Mouse (Mus musculus) spleen, embryonic (tissue): ENCODE measurements around the gene Bnc1.

Experiments used
- CTCF ChIA-PET: fragments of 350-600 bp; sonication (Branson Sonifier 250); formaldehyde crosslinking; loops from one replicate; lab custom pipeline; 2022; lab: Charles Lee

The Bnc1 gene

DNA sequence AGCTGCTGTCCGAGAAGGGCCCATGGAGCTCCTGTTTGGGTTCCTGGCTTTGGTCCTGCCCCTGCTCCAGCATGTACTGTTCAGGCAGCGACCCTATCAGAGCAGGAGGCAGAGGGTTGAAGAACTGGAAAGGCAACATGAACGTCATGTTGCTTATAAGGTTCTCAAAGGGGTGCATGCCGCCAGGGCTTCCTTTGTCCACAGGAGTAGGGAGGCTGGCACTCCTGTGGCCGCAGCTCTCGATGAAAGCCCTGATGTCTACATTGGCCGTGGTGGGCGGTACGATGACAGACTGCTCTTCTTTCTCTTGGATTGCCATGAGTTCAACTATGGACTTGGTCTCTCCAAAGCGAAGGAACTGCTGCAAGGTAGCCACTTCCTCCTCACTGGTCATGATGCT lies 17.5 kb downstream of the Bnc1 start:
- CTCF ChIA-PET = no interaction called here

DNA sequence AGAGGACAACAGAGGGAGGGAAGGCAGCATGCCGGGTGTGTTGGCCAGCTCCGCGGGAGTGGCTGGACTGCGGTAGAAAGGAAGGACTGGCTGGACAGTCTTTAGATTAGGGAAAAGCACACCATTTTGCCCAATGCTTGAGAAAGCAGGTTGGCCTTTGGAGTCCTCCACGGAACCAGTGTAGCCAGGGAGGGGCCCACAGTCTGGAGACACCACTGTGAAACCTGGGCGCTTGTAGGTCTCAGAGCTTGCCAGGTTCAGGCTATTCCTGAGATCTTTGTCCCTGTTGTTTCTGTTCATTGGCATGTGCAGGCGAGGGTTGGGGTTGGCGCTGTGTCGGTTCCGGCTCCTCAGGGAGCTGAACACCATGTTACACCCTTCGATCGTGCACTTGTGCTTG lies 18.2 kb downstream of the Bnc1 start:
- CTCF ChIA-PET = no interaction called here

DNA sequence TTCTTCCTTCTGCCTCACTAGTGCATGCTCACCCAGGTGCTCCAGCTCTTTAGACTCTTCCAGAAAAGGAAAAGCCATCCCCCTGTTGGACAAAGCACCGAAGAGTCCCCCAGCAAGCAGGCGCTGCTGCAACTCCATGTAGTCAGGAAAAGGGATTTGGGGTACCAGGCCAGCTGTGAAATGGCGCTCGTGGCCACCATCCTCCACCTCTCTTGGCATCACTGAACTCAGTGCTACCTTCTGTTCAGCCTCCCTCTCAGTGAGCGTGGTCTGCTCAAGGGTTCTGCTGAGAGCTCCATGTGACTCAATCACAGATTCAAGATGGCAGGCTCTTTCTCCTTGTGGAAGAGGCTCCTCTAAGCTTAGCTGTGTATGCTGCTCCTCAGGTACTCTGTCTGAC lies 18.8 kb downstream of the Bnc1 start:
- CTCF ChIA-PET = no interaction called here

DNA sequence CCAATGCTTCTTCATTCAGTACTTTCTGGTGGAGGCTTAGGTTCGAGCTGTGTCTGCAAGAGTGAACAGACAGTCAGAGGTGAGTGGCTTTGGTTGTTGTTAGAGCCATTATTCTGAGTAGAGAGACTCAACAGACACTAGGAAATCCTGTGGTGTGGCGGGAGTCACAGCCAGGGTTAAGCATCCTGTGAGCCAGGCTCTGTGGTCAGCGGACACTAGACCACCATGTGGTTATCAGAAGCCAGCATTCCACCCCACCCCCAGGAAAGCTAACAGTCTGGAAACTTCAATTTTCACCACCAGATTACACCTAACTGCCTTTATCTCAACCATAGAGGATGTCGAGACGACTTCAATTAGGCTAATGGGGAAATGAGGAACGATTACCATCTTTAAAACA lies 23.1 kb downstream of the Bnc1 start:
- CTCF ChIA-PET = no interaction called here

DNA sequence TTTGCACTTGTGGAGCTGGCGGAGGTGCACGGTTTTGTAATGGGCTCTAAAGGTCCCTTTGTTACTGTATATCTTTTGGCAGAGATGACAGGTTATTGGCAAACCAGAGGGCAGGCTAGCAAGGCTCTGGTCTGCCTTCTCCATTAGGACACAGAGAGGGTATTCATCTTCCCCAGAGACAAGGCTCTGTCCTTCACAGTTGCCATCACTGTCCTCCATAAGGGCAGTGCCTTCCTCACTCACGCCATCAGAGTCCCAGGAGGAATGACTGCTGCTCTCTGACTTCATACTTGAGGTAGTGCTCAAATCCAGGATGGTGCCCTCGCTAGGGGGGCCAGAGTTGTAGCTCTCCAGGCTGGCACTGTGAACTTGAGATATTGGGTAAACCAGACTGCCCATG lies 23.6 kb downstream of the Bnc1 start:
- CTCF ChIA-PET = no interaction called here

DNA sequence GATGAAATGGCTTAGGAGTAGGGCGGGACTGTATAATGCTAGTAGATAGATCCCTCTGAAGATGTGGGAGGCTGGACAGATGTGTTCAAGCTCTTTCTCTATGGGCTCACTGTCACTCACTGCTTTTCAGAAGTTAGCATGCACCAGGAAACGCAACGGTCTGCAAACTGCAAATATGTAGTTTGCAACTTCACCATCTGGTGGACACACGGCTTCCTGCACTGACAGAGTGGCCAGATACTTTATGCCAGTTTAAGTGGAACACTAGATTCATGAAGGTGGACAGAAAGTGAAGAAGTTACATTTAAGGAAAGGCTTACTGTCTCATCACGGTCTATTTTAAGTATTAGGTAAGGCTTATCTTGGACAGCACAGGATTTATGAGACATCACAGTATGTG lies 25.9 kb downstream of the Bnc1 start:
- CTCF ChIA-PET = interaction anchor here (0.6 kb wide), 1 partner anchor 154 kb away, joined by 3 read pairs; no protein-coding TSS in a partner anchor

GRCm38 (mm10) chr7:81959704-81960103 lies 32.4 kb downstream of the Bnc1 start:
- CTCF ChIA-PET = interaction anchor here (1.0 to 1.1 kb wide), 2 partner anchors 159 to 301 kb away, joined by 3 read pairs; no protein-coding TSS in a partner anchor

- CTCF ChIA-PET = interaction anchor here (0.7 kb wide), 1 partner anchor 85 kb away, joined by 3 read pairs; no protein-coding TSS in a partner anchor
These were observed 37.8 kb downstream of the Bnc1 start for GRCm38 (mm10) chr7:81954208-81954846.

- CTCF ChIA-PET = no interaction called here
These were observed 41.6 kb downstream of the Bnc1 start for GRCm38 (mm10) chr7:81950499-81950898.

DNA sequence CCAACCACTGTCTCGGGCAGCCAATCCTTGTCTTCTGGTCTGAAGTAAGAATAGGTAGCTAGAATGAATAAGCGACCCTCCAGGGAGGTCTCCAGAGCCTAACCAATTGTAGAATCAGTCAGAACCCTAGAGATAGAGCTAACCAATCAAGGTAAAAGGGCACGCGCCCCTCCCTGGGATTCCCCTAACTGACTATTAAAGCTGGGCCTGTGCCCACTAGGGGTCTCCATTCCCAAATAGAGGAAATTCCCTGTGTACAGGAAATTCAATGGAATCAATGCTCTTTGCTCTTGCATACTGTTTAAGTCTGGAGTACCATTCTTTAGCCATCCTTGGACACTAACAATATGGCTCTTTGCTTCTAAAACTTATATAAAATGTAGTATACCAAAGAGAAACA lies 46.7 kb downstream of the Bnc1 start:
- CTCF ChIA-PET = interaction anchor here (0.6 kb wide), 1 partner anchor 122 kb away, joined by 7 read pairs; no protein-coding TSS in a partner anchor

DNA sequence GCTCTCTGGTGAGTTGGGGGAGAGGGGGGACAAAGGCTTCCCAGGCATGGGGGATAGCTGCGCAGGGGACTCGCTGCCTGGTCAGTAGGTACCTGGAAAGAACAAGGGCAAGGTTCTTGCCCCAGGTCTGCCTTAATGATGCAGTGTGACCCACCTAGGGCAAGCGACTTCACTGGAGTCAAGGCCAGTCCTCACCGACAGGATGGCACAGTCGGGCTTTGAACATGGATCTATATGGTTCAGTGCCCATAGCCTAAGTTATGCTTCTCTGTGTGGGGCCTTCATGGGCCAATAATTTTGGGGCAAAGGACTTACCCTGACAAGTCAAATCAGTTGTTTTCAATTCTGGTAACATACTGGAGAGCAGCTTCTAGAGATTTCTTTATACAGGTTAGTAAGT lies 57.3 kb downstream of the Bnc1 start:
- CTCF ChIA-PET = interaction anchor here (0.5 kb wide), 1 partner anchor 1946 kb away, joined by 3 read pairs; no protein-coding TSS in a partner anchor

GRCm38 (mm10) chr7:81934267-81934745 lies 57.8 kb downstream of the Bnc1 start, which contains the start of gene Hdgfl3:
Gene Hdgfl3, minus strand, starts transcription at chr7:81934473.
- CTCF ChIA-PET = interaction anchor here (0.5 kb wide), 1 partner anchor 1947 kb away, joined by 3 read pairs; no protein-coding TSS in a partner anchor

GRCm38 (mm10) chr7:81933601-81934266 lies 58.4 kb downstream of the Bnc1 start:
- CTCF ChIA-PET = interaction anchor here (0.7 kb wide), 1 partner anchor 55 kb away, joined by 10 read pairs; no protein-coding TSS in a partner anchor

DNA sequence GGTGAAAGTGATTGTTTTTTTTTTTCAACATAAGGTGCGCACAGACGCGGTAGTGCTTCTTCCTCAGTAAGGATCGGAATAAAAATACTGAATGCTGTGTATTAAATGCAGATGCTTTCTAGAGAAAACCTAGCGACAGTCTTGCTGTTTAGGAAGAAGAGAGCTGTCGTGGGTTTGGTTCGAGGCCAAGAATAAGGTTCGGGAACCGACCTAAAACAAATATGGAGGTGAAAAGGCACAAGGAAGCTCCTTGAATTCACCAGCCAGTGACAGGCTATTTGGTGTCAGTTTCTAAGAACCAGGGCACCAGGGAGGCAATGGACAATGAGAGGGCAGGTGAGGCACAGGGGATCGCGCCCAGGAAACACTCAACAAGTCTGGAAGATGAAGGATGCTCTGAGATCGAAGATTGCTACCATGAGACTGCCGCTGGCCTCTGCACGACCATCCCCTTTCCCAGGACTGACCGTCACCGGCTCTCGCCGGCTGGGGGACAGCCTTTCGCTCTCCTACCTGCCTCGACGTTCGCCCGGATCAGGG lies 59.0 kb downstream of the Bnc1 start:
- CTCF ChIA-PET = interaction anchor here (0.6 to 0.7 kb wide), 3 partner anchors 12 to 88 kb away, joined by 3 to 10 read pairs (median 4); no protein-coding TSS in a partner anchor

DNA sequence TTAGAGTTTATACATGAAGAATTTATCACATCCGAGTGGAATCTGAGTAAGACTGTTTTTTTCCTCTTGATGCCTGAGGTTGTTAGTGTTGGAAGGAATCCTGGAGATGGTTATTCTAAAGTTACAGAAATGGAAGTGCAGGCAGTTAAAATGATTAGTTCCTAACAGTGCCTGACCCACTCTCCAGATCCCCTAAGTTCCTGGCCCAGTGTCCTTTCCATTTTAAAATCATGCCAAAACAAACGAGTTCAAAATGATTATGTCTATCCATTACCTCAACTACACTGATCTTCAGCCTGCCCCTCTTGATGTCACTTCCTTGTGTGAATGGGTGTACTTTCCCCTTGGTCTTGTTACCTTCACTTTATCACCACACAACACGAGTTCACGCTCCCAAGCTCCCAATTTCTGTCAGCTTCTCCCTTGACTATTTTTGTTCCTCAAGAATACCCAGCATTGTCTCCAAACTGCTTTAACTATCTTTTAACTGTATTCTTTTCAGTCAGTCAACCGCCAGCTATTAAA lies 59.5 kb downstream of the Bnc1 start:
- CTCF ChIA-PET = interaction anchor here (0.6 to 0.7 kb wide), 3 partner anchors 12 to 87 kb away, joined by 3 to 10 read pairs (median 4); no protein-coding TSS in a partner anchor

DNA sequence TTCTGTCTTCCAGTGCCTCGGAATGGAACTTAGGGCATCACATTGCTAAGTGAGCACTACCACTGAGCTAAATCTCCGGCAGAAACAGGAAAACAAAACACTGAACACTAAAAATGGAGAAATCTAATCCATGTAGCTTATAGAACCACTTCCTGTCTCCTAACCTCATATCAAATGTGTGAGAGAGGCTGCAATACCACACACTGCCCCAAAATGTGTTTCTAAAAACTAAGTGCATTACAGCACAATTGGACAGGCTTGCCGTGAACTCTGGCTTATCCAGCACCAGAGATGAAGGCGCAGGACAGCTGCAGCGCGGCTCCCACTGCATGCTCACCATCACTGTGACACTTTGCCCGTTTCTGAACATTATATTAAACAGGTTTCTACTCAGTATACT lies 63.1 kb downstream of the Bnc1 start:
- CTCF ChIA-PET = no interaction called here

DNA sequence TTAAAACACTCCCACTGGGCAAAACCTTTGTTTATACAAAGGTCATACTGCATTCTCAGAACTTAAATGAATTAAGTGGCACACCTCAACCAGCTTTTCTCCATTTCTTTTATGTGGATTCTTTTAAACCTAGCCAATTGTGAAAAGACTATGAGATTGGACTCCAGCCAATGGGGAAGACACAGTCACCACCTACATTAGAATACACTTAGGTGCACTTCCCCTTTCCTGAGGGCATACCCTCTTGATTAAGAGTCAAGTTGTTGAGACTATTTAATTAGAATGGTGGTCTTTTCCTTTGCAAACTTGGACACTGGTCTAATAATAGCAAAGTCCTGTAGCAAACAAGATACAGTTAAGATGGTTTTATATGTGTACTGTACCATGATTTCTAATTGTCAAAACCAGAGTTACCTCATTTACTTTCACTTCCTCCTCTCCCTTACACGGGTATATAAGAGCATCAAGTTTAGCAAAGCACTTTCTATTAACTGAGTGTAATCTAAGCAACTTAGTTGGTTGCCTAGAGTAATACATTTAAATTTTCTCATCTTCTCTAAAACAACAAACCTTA lies 70.6 kb downstream of the Bnc1 start:
- CTCF ChIA-PET = interaction anchor here (0.6 kb wide), 1 partner anchor 11 kb away, joined by 4 read pairs; no protein-coding TSS in a partner anchor

- CTCF ChIA-PET = no interaction called here
These were observed 71.8 kb downstream of the Bnc1 start for GRCm38 (mm10) chr7:81920314-81920713.

GRCm38 (mm10) chr7:81918316-81918715 lies 73.8 kb downstream of the Bnc1 start:
- CTCF ChIA-PET = no interaction called here
